Mouse (Mus musculus) heart, embryonic 16.5 days (tissue): ENCODE measurements around the gene Ndufaf7. TPM values are rescaled to one million over a fixed set of nuclear protein-coding genes. Genes with fewer than 3 reads are reported as not detected.

Source experiments
- ATAC-seq: fragments of 200-750 bp; cut with Nextera tagmentation; replicated peaks from 2 replicates; pipeline ENCODE4 v1.8.0; 2017; ENCODE audit warnings: moderate number of reproducible peaks; ENCODE audit not compliant: insufficient read depth, low FRiP score; ENCODE audit errors: extremely low read depth
- H3K27ac ChIP-seq: fragments of 300-500 bp; sonication (generic); 2 replicates; pipeline ENCODE4 v1.5.1; 2014; ENCODE audit warnings: mild to moderate bottlenecking, low read length, control low read depth, moderate library complexity
- H3K27me3 ChIP-seq: fragments of 300-500 bp; sonication (generic); 2 replicates; pipeline ENCODE4 v1.6.1; 2014; ENCODE audit warnings: low read length, mixed read lengths; ENCODE audit not compliant: control insufficient read depth, insufficient read depth
- H3K36me3 ChIP-seq: fragments of 300-500 bp; sonication (generic); 2 replicates; pipeline ENCODE4 v1.6.1; 2014; ENCODE audit not compliant: control insufficient read depth, insufficient read depth
- H3K4me1 ChIP-seq: fragments of 300-500 bp; sonication (generic); 2 replicates; pipeline ENCODE4 v1.6.1; 2014; ENCODE audit warnings: low read length, mixed read lengths; ENCODE audit not compliant: control insufficient read depth, insufficient read depth
- H3K4me2 ChIP-seq: fragments of 300-500 bp; sonication (generic); 2 replicates; pipeline ENCODE4 v1.6.1; 2014; ENCODE audit warnings: low read depth, mild to moderate bottlenecking, control low read depth, low read length
- H3K4me3 ChIP-seq: fragments of 300-500 bp; sonication (generic); 2 replicates; pipeline ENCODE4 v1.5.1; 2014; ENCODE audit warnings: mild to moderate bottlenecking, control low read depth, low read length
- H3K9ac ChIP-seq: fragments of 300-500 bp; sonication (generic); 2 replicates; pipeline ENCODE4 v1.6.1; 2014; ENCODE audit warnings: low read length, control low read depth
- H3K9me3 ChIP-seq: fragments of 300-500 bp; sonication (generic); replicated peaks from 2 replicates; pipeline ENCODE4 v1.6.1; 2016; ENCODE audit warnings: low read length; ENCODE audit not compliant: control insufficient read depth
- WGBS: fragments of 180-500 bp; shearing (Covaris S2); extraction: QIAGEN DNeasy Blood & Tissue Kit; methylation state at CpG from one replicate; pipeline ENCODE4 v1.1.7; 2014; 5-methylcytosine and 5-hydroxymethylcytosine counted together
- polyA plus RNA-seq: library from polyadenylated mRNA; unstranded; fragments of >200 nt; fragmentation: Nextera tagmentation; extraction: Ambion mirVana; gene quantifications from 2 replicates; pipeline ENCODE4 v1.2.1, GENCODE M21; 2015

Ndufaf7 gene
- polyA plus RNA-seq, 1 experiment from 2014 or later: 66.1 TPM

DNA sequence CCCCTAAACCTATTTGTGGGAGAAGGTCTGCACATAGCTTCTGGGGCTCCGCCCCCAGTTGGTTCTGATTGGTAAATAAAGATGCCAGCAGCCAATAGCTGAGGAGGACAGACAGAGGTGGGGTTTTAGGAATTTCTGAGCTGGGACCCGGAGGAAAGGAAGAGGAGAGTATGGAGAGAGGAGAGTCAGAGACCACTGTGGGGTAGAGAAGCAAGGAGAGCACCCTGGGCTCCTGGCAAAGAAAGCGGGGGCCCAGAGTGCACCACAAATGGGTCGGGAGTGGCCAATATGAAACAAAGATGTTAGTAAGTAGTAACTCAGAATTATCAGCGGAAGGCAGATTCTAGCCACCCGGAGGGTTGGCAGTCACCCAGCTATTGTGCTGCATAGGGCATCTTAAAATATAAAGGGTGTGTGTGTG is 24.1 kb upstream of the Ndufaf7 start:
- H3K27me3 ChIP-seq: no peaks in the 10 kb centered on the region
- ATAC-seq: peak; percentile 40; the same call in 1 of the 2 replicates
- H3K27ac ChIP-seq: no peak overlapping the region
- peak overlapping the region; percentile 53 for H3K4me3 ChIP-seq
- H3K9ac ChIP-seq: 0 out of 2 replicates have a peak overlapping the region, but pooled peaks have one; percentile 1
- 23% methylated on average over 6 of the region's 6 CpGs for WGBS
- peak overlapping the region; percentile 61 for H3K4me2 ChIP-seq
- H3K9me3 ChIP-seq: no peaks in the 10 kb centered on the region
- peaks cover 8% of the 10 kb centered on the region for H3K4me1 ChIP-seq
- H3K36me3 ChIP-seq: no peaks in the 10 kb centered on the region

DNA sequence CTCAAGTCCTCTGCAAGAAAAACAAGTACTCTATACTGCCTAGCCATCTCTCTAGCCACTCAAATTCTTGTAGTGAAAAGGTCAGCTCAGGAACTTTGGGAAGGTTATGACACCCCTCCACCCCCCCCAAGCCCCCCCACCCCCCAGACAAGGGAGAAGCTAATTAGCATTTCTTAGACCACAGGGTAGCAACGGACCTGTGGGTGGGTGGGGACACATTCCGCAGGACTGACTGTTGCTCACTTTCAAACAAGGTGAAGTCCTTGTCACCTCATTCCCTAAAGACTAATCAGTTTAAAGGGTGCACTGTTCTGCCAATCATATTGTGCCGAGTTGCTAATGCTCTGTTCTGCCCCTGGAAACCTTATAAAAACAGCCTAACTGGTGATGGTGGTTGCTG is 23.0 kb upstream of the Ndufaf7 start:
- 81% methylated on average over 3 of the region's 3 CpGs for WGBS
- Histone ChIP-seq H3K27ac (no peak overlapping the region), H3K36me3 (peaks cover 6% of the 10 kb centered on the region; the same call in 1 of the 2 replicates), H3K4me3 (no peak overlapping the region), H3K27me3 (no peaks in the 10 kb centered on the region), H3K9ac (no peak overlapping the region), H3K9me3 (no peaks in the 10 kb centered on the region), H3K4me2 (no peak overlapping the region), H3K4me1 (peaks cover 8% of the 10 kb centered on the region)
- ATAC-seq: no peak

DNA sequence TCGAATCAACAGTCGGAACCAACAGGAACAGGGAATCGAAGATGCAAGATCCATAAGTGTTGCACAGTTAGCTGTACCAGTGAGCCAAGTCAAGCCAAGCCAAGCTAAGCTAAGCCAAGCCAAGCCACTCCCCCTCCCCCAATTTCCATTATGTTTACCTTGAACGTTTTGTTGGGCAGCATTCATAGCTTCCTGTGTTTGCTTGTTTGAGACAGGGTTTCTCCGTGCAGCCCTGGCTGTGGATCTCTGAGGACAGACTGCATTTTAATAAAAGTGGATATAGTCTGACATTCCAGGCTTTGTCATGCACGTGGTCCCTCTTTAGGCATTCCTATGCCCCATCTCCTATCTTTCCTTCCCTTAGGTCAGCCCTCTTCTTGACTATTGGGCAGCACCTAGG is 21.2 kb upstream of the Ndufaf7 start:
- H3K4me2 ChIP-seq: peak overlapping the region; percentile 90
- H3K9ac ChIP-seq: peak overlapping the region; percentile 93
- peak overlapping the region; percentile 88 for H3K4me3 ChIP-seq
- no peaks in the 10 kb centered on the region for H3K27me3 ChIP-seq
- peaks cover 16% of the 10 kb centered on the region for H3K36me3 ChIP-seq
- peak overlapping the region; percentile 93 for H3K27ac ChIP-seq
- ATAC-seq: no peak
- H3K9me3 ChIP-seq: no peaks in the 10 kb centered on the region
- 53% methylated on average over 6 of the region's 6 CpGs for WGBS
- H3K4me1 ChIP-seq: peaks cover 8% of the 10 kb centered on the region

DNA sequence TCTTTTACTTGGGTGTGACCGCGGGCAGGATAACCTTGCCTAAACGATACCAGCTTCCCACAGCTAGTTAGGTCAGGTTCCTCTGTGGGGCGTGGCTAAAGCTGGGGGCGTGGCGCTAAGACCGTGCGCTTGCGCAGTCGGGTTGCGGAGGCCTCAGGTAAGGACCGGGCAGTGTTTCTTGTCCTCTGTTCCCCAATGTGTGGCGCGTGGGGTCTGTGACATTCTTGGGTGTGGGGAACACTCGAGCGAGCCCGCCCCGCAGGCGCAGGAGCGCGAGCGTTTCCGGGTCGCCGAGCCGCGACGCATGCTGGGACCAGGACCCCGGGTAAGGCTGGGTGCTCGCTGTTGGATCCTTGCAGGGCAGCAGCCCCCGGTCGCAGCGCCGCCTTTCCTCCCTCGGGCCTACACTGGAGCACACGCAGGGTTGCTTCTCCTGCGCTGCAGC is 20.5 kb upstream of the Ndufaf7 start, which contains the start of gene Cebpzos:
Cebpzos (plus strand) TSS at position 132 of the 445 bp plus-strand sequence.
- Histone ChIP-seq H3K36me3 (peaks cover 20% of the 10 kb centered on the region), H3K4me1 (peaks cover 8% of the 10 kb centered on the region), H3K4me3 (peak within 1 kb of the TSS; percentile 88), H3K27ac (peak within 1 kb of the TSS; percentile 93), H3K4me2 (peak within 1 kb of the TSS; percentile 90), H3K9ac (peak within 1 kb of the TSS; percentile 93), H3K9me3 (no peaks in the 10 kb centered on the region), H3K27me3 (no peaks in the 10 kb centered on the region)
- ATAC-seq: peak; percentile 93
- under 1% methylated on average over 37 of the region's 37 CpGs for WGBS

DNA sequence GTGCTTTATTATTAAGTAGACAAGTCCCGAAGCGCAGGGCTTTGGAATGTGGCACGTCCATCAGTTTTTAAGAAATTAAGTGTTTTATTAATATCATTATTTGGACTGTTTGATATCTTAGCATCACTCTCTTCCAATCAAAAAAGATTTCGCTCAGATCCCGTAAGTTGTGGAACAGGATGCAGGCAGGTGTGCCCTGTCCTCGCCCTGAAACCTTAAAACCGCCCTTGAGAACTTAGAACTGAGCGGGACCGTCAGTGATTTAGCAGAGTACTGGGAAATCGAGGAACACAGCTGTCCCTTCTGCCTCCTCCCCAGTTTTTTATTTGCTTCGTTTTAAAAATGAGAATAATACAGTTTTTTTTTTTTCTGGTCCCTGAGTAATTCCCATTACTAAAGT is 20.0 kb upstream of the Ndufaf7 start:
- no peaks in the 10 kb centered on the region for H3K9me3 ChIP-seq
- 2% methylated on average over 11 of the region's 11 CpGs for WGBS

DNA sequence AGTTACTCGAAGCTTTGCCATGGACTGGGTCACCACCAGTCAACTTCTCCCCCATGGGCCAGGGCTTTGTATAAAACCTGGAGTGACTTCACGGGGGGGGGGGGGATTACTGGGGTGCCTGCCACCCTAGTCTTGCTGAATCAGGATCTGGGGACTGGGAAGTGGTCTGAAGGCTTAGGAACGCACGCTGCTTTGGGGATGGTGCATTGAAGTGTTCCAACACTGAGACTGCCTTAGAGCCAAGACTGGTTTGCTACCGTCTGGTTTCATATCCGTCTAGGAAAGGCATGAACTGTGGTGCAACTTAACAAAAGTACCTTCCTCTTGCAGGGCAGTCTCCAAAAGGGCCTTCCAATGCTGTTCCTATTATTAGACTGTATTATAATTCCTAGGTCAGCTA is 19.2 kb upstream of the Ndufaf7 start:
- no peak overlapping the region for H3K27ac ChIP-seq
- H3K36me3 ChIP-seq: peaks cover 30% of the 10 kb centered on the region
- H3K9me3 ChIP-seq: no peaks in the 10 kb centered on the region
- peaks cover 8% of the 10 kb centered on the region for H3K4me1 ChIP-seq
- WGBS: 48% methylated on average over 6 of the region's 6 CpGs
- no peak overlapping the region for H3K4me3 ChIP-seq
- H3K9ac ChIP-seq: peak overlapping the region; percentile 93; the same call in 1 of the 2 replicates
- peak overlapping the region; percentile 90 for H3K4me2 ChIP-seq
- no peak for ATAC-seq
- H3K27me3 ChIP-seq: no peaks in the 10 kb centered on the region

More for the DNA sequence above, 20.0 kb upstream of the Ndufaf7 start:
- no peak for ATAC-seq
- peak overlapping the region; percentile 93 for H3K9ac ChIP-seq
- peak overlapping the region; percentile 90 for H3K4me2 ChIP-seq
- H3K36me3 ChIP-seq: peaks cover 25% of the 10 kb centered on the region
- peaks cover 8% of the 10 kb centered on the region for H3K4me1 ChIP-seq
- peak overlapping the region; percentile 88 for H3K4me3 ChIP-seq
- H3K27ac ChIP-seq: peak overlapping the region; percentile 93
- H3K27me3 ChIP-seq: no peaks in the 10 kb centered on the region

DNA sequence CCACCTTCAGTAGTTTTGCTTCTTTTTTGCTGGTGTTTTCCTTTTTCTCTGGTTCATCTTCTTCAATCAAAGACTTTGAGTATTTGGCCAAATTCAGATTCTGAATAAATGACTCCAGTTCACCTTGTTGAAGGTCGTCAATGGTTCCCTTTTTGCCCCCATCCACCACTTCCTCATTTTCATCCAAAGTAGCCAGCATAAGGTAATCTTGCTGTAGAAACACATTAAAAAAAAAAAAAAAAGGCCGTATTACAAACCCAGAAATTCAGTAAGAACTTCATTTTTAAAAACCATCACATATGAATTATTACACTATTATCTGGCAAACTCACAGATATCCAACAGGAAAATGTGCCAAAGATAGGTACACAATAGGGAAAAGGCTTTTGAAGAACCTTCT is 1.1 kb upstream of the Ndufaf7 start:
- Histone ChIP-seq H3K27ac (no peak overlapping the region), H3K4me1 (peaks cover 14% of the 10 kb centered on the region), H3K9me3 (no peaks in the 10 kb centered on the region), H3K27me3 (no peaks in the 10 kb centered on the region), H3K4me2 (peak overlapping the region; percentile 73), H3K4me3 (peak overlapping the region; percentile 86), H3K36me3 (peaks cover 42% of the 10 kb centered on the region), H3K9ac (peak overlapping the region; percentile 87)
- WGBS: 75% methylated on average over 2 of the region's 2 CpGs
- no peak for ATAC-seq

DNA sequence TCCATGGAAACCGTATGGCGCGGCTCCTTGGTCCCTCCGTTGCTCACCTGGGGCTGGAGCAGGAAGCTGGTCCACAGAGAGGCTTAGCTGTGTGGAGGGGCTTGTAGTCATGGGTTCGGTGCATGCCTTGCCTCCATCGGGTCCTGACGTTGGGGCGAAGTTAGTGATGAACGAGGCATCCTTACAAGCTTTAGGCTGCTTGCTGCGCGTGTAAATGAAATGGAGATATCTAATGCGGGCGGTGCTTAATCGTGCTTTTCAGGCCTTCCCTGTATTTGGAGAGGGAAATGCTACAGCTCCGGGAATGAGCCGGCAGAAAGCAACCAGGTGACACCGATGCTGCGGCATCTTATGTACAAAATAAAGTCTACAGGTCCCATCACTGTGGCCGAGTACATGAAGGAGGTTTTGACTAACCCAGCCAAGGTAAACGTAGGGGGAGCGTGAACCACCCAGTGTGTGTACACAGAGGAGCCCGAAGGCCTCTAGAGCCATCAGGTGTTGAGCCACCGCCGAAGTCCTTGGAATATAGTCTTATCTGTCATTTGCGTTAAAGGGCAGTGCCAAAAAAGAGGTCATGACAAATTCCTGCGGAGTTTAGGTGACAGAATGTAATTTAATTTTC is 405 bp downstream of the Ndufaf7 start:
- ATAC-seq: no peak
- H3K27me3 ChIP-seq: no peaks in the 10 kb centered on the region
- peak overlapping the region; percentile 87 for H3K9ac ChIP-seq
- peaks cover 36% of the 10 kb centered on the region for H3K36me3 ChIP-seq
- H3K4me1 ChIP-seq: peaks cover 14% of the 10 kb centered on the region
- peak overlapping the region; percentile 86 for H3K4me3 ChIP-seq
- peak overlapping the region; percentile 80 for H3K4me2 ChIP-seq
- 7% methylated on average over 26 of the region's 26 CpGs for WGBS
- peak overlapping the region; percentile 7; the same call in 1 of the 2 replicates for H3K27ac ChIP-seq
- no peaks in the 10 kb centered on the region for H3K9me3 ChIP-seq

DNA sequence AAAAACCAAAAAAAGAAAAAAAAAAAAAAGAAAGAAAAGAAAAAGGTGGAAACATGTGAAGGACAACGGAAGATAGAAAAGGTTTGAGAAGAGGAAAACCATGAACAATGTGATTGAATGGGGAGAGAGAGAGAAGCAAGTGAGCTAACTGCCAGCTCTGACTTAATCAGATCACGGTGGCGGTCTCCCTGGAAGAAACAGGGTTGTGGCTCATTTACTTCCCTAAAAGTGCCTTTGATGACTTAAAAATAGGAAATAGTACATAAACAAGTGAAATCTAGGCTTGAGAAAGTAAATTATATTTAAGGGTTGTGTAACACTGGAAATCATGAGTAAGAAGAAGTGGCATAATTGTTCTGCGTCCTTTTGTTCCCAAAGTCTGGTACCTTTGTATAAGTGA is 2.0 kb downstream of the Ndufaf7 start:
- Histone ChIP-seq H3K9me3 (no peaks in the 10 kb centered on the region), H3K27me3 (no peaks in the 10 kb centered on the region), H3K9ac (no peak overlapping the region), H3K36me3 (peaks cover 27% of the 10 kb centered on the region), H3K4me1 (peaks cover 11% of the 10 kb centered on the region), H3K4me3 (no peak overlapping the region), H3K27ac (no peak overlapping the region), H3K4me2 (no peak overlapping the region)
- no peak for ATAC-seq
- WGBS: 93% methylated on average over 4 of the region's 4 CpGs
